Mouse (Mus musculus) left cerebral cortex, adult 18-20 months (tissue): ENCODE results near the gene Bicd2. TPM values are rescaled to one million over a fixed set of nuclear protein-coding genes. Genes with fewer than 3 reads are reported as not detected.

Experiments
- DNase-seq, 2 experiments: peaks; one replicate each; pipeline ENCODE4 v3.0.0; 2021 to 2022; ENCODE audit warnings: low spot score in 2 of 2, mixed read lengths in 1 of 2
- total RNA-seq, 2 experiments: library from RNA; stranded (reverse); gene quantifications; 2 replicates each; pipeline ENCODE4 v1.2.3; 2021

Bicd2 gene
- total RNA-seq, 2 experiments from 2014 or later, result 46.4 to 48.6 TPM

GRCm38 (mm10) chr13:49394886-49395447, 53.6 kb downstream of the Bicd2 start:
- DNase-seq, result no peak

- DNase-seq, result no peak
Measured at GRCm38 (mm10) chr13:49396798-49397197, 55.4 kb downstream of the Bicd2 start.

GRCm38 (mm10) chr13:49398191-49398590, 56.8 kb downstream of the Bicd2 start:
- no peak for DNase-seq

GRCm38 (mm10) chr13:49400139-49400538, 58.8 kb downstream of the Bicd2 start:
- no peak for DNase-seq

GRCm38 (mm10) chr13:49402628-49403027, 61.2 kb downstream of the Bicd2 start:
- DNase-seq, result no peak

GRCm38 (mm10) chr13:49407795-49408194, 66.4 kb downstream of the Bicd2 start:
- no peak for DNase-seq

- peak; percentile 98 to 99 for DNase-seq
Measured at GRCm38 (mm10) chr13:49420754-49421605, 79.6 kb downstream of the Bicd2 start, which contains the start of gene Ippk. Gene Ippk, plus strand, starts transcription at chr13:49421249.

- no peak for DNase-seq
Measured at GRCm38 (mm10) chr13:49421606-49421917, 80.2 kb downstream of the Bicd2 start.

GRCm38 (mm10) chr13:49421959-49422358, 80.6 kb downstream of the Bicd2 start:
- DNase-seq, result no peak

GRCm38 (mm10) chr13:49426736-49427135, 85.4 kb downstream of the Bicd2 start:
- no peak for DNase-seq

- DNase-seq, result no peak
Measured at GRCm38 (mm10) chr13:49428042-49428675, 86.8 kb downstream of the Bicd2 start.

- no peak for DNase-seq
Measured at GRCm38 (mm10) chr13:49430529-49430928, 89.1 kb downstream of the Bicd2 start.

- DNase-seq, result no peak
Measured at GRCm38 (mm10) chr13:49433268-49434029, 92.1 kb downstream of the Bicd2 start.

GRCm38 (mm10) chr13:49435745-49436144, 94.4 kb downstream of the Bicd2 start:
- DNase-seq, result no peak

- no peak for DNase-seq
Measured at GRCm38 (mm10) chr13:49436170-49436569, 94.8 kb downstream of the Bicd2 start.

Other genes starting within 250 kb of the Bicd2 start
- gene Wnk2, start 193.6 kb upstream of the Bicd2 start, total RNA-seq, result 100 to 1,000 TPM; 117 to 130 TPM
- 10 to 100 TPM; 19.1 to 20.7 TPM for gene Ninj1, start 154.1 kb upstream of the Bicd2 start, total RNA-seq
- gene Card19, start 125.5 kb upstream of the Bicd2 start, total RNA-seq, result 1 to 10 TPM; 8.0 to 8.8 TPM
- gene Susd3, start 92.9 kb upstream of the Bicd2 start, total RNA-seq, result 1 to 10 TPM; 2.4 to 2.6 TPM
- gene Fgd3, start 21.3 kb upstream of the Bicd2 start, total RNA-seq, result 1 to 10 TPM; 5.0 to 5.9 TPM
- gene Ippk, start 79.7 kb downstream of the Bicd2 start, total RNA-seq, result 10 to 100 TPM; 14.5 to 18.4 TPM
- gene Tes3-ps, start 151.7 kb downstream of the Bicd2 start, total RNA-seq, result 1 to 10 TPM; 1.5 to 2.3 TPM
- 1 to 10 TPM; 2.8 to 3.1 TPM for gene Ecm2, start 163.2 kb downstream of the Bicd2 start, total RNA-seq
- under 1 TPM; 0.89 to 0.98 TPM for gene Aspn, start 202.9 kb downstream of the Bicd2 start, total RNA-seq
- gene Omd, start 240.9 kb downstream of the Bicd2 start, total RNA-seq, result 1 to 10 TPM; 2.2 to 2.4 TPM